Mouse (Mus musculus) myocyte (in vitro differentiated cells): Measurements from ENCODE around the gene Tas1r3. TPM values are rescaled to one million over a fixed set of nuclear protein-coding genes. Genes with fewer than 3 reads are reported as not detected.
A peak's percentile ranks its signal among the peaks of the same experiment; 100 is the strongest.

ENCODE experiments used
- H3K27me3 ChIP-seq: one replicate; pipeline ENCODE4 v1.6.1; 2011; ENCODE audit not compliant: control insufficient read depth, insufficient read depth, insufficient read length
- H3K36me3 ChIP-seq: one replicate; pipeline ENCODE4 v1.6.1; 2011; ENCODE audit not compliant: control insufficient read depth, insufficient read depth
- H3K4me2 ChIP-seq: one replicate; pipeline ENCODE4 v1.6.1; 2011; ENCODE audit warnings: low read depth, control low read depth
- H3K4me3 ChIP-seq: one replicate; pipeline ENCODE4 v1.5.1; 2011; ENCODE audit warnings: mild to moderate bottlenecking, control low read depth, moderate library complexity
- H3K79me2 ChIP-seq: one replicate; pipeline ENCODE4 v1.6.1; 2011; ENCODE audit not compliant: control insufficient read depth, insufficient read depth
- H3ac ChIP-seq: one replicate; pipeline ENCODE4 v1.6.1; 2011; ENCODE audit not compliant: control insufficient read depth, insufficient read length
- CEBPB ChIP-seq: IDR thresholded peaks from 2 replicates; pipeline ENCODE4 v1.6.1; 2011; ENCODE audit warnings: mild to moderate bottlenecking, moderate library complexity; ENCODE audit not compliant: poor library complexity, insufficient read depth, severe bottlenecking
- E2F4 ChIP-seq: IDR thresholded peaks from one replicate; pipeline ENCODE4 v1.6.1; 2011; ENCODE audit warnings: mild to moderate bottlenecking, control low read depth, moderate library complexity; ENCODE audit not compliant: insufficient read depth
- MAX ChIP-seq: IDR thresholded peaks from one replicate; pipeline ENCODE4 v1.6.1; 2011; ENCODE audit warnings: low read depth, mild to moderate bottlenecking, control low read depth
- MYOD1 ChIP-seq, 3 experiments: IDR thresholded peaks; one replicate each; pipeline ENCODE4 v1.6.1; 2011; ENCODE audit warnings: control low read depth in 2 of 3, low read depth in 2 of 3, mild to moderate bottlenecking in 2 of 3, moderate library complexity in 1 of 3; ENCODE audit not compliant: insufficient read length in 2 of 3, control insufficient read depth in 1 of 3
- MYOG ChIP-seq, 3 experiments: IDR thresholded peaks; one replicate each; pipeline ENCODE4 v1.6.1; 2011; ENCODE audit warnings: control low read depth in 2 of 3, low read depth in 2 of 3, mild to moderate bottlenecking in 2 of 3; ENCODE audit not compliant: insufficient read length in 2 of 3, control insufficient read depth in 1 of 3, insufficient read depth in 1 of 3
- POLR2A ChIP-seq: IDR thresholded peaks from one replicate; pipeline ENCODE4 v1.6.1; 2011; ENCODE audit warnings: low read depth, mild to moderate bottlenecking, control low read depth, moderate library complexity; ENCODE audit not compliant: insufficient read length
- POLR2AphosphoS2 ChIP-seq: IDR thresholded peaks from one replicate; pipeline ENCODE4 v1.6.1; 2011; ENCODE audit warnings: low read depth, control low read depth; ENCODE audit not compliant: insufficient read length
- REST ChIP-seq: IDR thresholded peaks from one replicate; pipeline ENCODE4 v1.6.1; 2011; ENCODE audit warnings: mild to moderate bottlenecking, control low read depth, moderate library complexity; ENCODE audit not compliant: insufficient read depth, insufficient read length
- SRF ChIP-seq: IDR thresholded peaks from one replicate; pipeline ENCODE4 v1.6.1; 2011; ENCODE audit warnings: low read depth; ENCODE audit not compliant: control insufficient read depth, insufficient read length
- TCF12 ChIP-seq: IDR thresholded peaks from one replicate; pipeline ENCODE4 v1.6.1; 2011; ENCODE audit warnings: mild to moderate bottlenecking, control low read depth; ENCODE audit not compliant: poor library complexity, insufficient read depth, severe bottlenecking
- TCF3 ChIP-seq: IDR thresholded peaks from one replicate; pipeline ENCODE4 v1.6.1; 2011; ENCODE audit warnings: low read depth, control low read depth; ENCODE audit not compliant: insufficient read length
- USF1 ChIP-seq: IDR thresholded peaks from one replicate; pipeline ENCODE4 v1.6.1; 2011; ENCODE audit warnings: low read depth, mild to moderate bottlenecking, control low read depth, moderate library complexity
- polyA plus RNA-seq: library from polyadenylated mRNA; unstranded; fragments of >200 nt; fragmentation: generic; extraction: Trizol; gene quantifications from one replicate; pipeline ENCODE4 v1.2.1, GENCODE M21; 2012; ENCODE audit warnings: missing spikeins

Gene Tas1r3
- polyA plus RNA-seq, 1 experiment = 0.17 TPM

- H3K79me2 ChIP-seq = peaks cover 3% of the 10 kb centered on the region
- no peak overlapping the region for H3ac ChIP-seq
- H3K27me3 ChIP-seq = no peaks in the 10 kb centered on the region
- H3K4me2 ChIP-seq = no peak overlapping the region
- TF ChIP-seq USF1 (no peak), SRF (no peak), MYOG (IDR thresholded peaks at IDR 0.05; ENCODE audit: control insufficient read depth in 1 of 3, insufficient read depth in 1 of 3, insufficient read length in 2 of 3, low read depth in 2 of 3) (no peak), TCF12 (no peak), MYOD1 (IDR thresholded peaks at IDR 0.05; ENCODE audit: control insufficient read depth in 1 of 3, insufficient read length in 2 of 3, low read depth in 2 of 3) (no peak)
- H3K4me3 ChIP-seq = no peak overlapping the region
- H3K36me3 ChIP-seq = peaks cover 14% of the 10 kb centered on the region
Observed at GRCm38 (mm10) chr4:155883587-155883986, 20.4 kb upstream of the Tas1r3 start.

GRCm38 (mm10) chr4:155871404-155871803, 8.2 kb upstream of the Tas1r3 start:
- Histone ChIP-seq H3K36me3 (peaks cover 12% of the 10 kb centered on the region), H3K4me3 (no peak overlapping the region), H3K27me3 (no peaks in the 10 kb centered on the region), H3K79me2 (peaks cover 22% of the 10 kb centered on the region), H3K4me2 (peak overlapping the region; percentile 4), H3ac (no peak overlapping the region)
- TF ChIP-seq MYOG (IDR thresholded peaks at IDR 0.05; ENCODE audit: control insufficient read depth in 1 of 3, insufficient read depth in 1 of 3, insufficient read length in 2 of 3, low read depth in 2 of 3) (no peak), REST (no peak), TCF3 (no peak), POLR2A (no peak), POLR2AphosphoS2 (no peak), MAX (no peak), SRF (no peak), TCF12 (no peak), MYOD1 (IDR thresholded peaks at IDR 0.05; ENCODE audit: control insufficient read depth in 1 of 3, insufficient read length in 2 of 3, low read depth in 2 of 3) (no peak), USF1 (no peak), E2F4 (no peak), CEBPB (no peak)

DNA sequence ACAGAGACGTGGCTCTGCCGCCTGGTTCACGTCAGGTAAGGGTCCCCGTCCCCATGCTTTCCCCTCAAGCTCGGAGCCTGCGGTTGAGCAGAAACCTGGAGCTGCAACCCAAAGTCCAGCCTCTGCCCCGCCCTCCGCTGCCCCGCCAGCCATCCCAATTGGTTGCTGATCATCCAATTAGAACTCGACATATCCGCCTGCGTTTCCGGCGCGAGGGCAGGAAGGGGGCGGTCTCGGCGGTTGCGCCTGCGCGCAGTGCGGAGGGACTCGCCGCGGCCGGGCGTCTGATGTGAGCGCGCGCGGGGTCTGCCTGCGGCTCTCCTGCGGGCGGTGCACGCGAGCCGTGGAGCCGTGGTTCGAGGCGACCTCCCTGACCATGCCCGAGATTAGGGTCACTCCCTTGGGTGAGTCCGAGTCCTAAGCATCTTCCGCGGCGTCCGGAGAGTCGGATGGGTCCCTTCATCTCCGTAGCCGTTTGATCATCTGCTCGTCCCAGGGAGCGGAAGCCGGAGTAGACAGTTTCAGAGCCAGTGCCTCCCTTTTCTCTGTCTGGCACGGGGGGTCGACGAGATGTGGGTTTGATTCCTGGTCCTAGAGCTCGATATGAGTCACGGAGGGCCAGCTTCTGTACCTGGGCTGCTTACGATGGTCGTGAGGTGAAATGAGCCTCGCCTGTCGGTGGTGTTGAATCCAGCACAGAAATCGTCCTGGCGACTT, 6.3 kb upstream of the Tas1r3 start, which contains the start of the genes Cptp and Ints11:
Gene Cptp, minus strand, starts transcription at position 124 of the 717 bp plus-strand sequence.
Gene Ints11, plus strand, starts transcription at position 230 of the 717 bp plus-strand sequence.
- peaks cover 22% of the 10 kb centered on the region for H3K79me2 ChIP-seq
- H3K36me3 ChIP-seq = peaks cover 6% of the 10 kb centered on the region
- TF ChIP-seq POLR2AphosphoS2 = peak; percentile 72
- no peak for TF ChIP-seq MYOD1 (IDR thresholded peaks at IDR 0.05; ENCODE audit: control insufficient read depth in 1 of 3, insufficient read length in 2 of 3, low read depth in 2 of 3)
- peak; percentile 77 for TF ChIP-seq POLR2A
- peak; percentile 27 for TF ChIP-seq E2F4

DNA sequence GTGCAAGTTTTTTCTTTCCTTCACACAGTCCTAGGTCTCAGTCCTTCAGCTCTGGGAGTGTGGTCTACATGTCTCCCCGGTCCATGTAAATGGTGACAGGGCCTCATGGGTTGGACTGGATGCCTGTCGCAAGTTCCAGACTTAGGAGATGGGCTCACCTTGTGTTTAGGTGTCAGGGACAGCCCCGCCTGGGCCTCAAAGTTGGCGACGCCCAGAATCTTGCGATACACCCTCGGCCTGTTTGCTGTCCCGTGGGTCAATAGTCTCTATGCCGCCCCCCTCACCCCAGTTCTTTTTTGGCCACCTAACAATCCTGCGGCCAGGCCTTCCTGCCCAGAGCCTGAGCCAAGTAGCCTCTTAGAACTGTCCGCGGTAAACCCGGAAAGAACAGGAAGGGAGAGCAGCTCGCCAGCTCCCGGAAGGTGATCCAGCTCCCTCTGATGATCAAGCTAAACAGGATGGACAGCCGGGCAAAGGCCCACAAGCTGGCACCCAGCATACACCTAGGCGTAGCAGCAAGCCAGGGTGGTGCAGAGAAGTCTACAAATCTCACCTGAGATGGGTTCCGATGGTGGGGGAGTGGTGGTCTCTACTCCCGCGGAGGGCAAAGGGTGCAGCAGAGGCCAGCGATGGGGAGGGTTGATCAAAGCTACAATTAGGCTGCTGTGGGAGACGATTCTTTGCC, 5.6 kb upstream of the Tas1r3 start:
- Histone ChIP-seq H3K36me3 (peaks cover 6% of the 10 kb centered on the region), H3K4me2 (peak overlapping the region; percentile 95), H3ac (peak overlapping the region; percentile 75), H3K4me3 (peak overlapping the region; percentile 94), H3K79me2 (peaks cover 22% of the 10 kb centered on the region), H3K27me3 (no peaks in the 10 kb centered on the region)
- no peak for TF ChIP-seq MYOG (IDR thresholded peaks at IDR 0.05; ENCODE audit: control insufficient read depth in 1 of 3, insufficient read depth in 1 of 3, insufficient read length in 2 of 3, low read depth in 2 of 3)

More for the DNA sequence above, 6.3 kb upstream of the Tas1r3 start, which contains the start of the genes Cptp and Ints11:
- H3K4me2 ChIP-seq = peak within 1 kb of the TSS; percentile 95
- H3ac ChIP-seq = peak within 1 kb of the TSS; percentile 75
- H3K4me3 ChIP-seq = peak within 1 kb of the TSS; percentile 94
- H3K27me3 ChIP-seq = no peaks in the 10 kb centered on the region

- no peak overlapping the region for H3K4me2 ChIP-seq
- no peaks in the 10 kb centered on the region for H3K27me3 ChIP-seq
- TF ChIP-seq POLR2A = peak; percentile 33
- TF ChIP-seq CEBPB = no peak
- no peak overlapping the region for H3ac ChIP-seq
- no peak overlapping the region for H3K4me3 ChIP-seq
- H3K79me2 ChIP-seq = no peaks in the 10 kb centered on the region
- H3K36me3 ChIP-seq = peaks cover 4% of the 10 kb centered on the region
Observed at GRCm38 (mm10) chr4:155861787-155862186, 1.4 kb downstream of the Tas1r3 start.
